Mouse (Mus musculus) MEL-GATA-1-ER (cell line): ENCODE data around the gene Col18a1.

ENCODE experiments used
- DNase-seq: peaks from one replicate; pipeline ENCODE4 v3.0.0-alpha.2; 2012; ENCODE audit warnings: low read depth; ENCODE audit errors: extremely low read depth

Col18a1 gene

GRCm38 (mm10) chr10:77074276-77074974 is 91.9 kb downstream of the Col18a1 start:
- DNase-seq: no peak

GRCm38 (mm10) chr10:77070072-77070471 is 96.3 kb downstream of the Col18a1 start:
- peak; percentile 56 for DNase-seq

DNA sequence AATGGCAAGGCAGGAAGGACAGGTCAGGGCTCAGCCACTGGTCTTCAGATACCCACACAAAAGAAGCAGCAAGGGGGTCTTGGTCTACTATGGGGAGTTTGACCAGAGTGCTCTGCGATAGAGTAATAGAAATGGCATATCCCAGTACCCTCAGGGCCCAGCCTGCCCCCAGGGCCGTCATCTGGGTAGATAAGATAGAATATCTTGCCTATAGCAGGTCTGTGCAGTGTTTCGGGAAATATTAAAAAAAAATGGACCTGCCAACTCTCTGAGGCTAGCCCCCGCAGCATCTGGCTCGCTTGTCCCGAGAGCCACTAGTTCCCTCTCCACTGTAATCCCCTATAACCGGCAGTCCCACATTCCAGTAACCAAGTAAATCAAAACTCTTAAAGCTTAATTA is 97.9 kb downstream of the Col18a1 start:
- no peak for DNase-seq

- DNase-seq: no peak
These were observed 101.7 kb downstream of the Col18a1 start for GRCm38 (mm10) chr10:77064659-77065058.

GRCm38 (mm10) chr10:77064239-77064638 is 102.1 kb downstream of the Col18a1 start:
- DNase-seq: peak; percentile 38

- DNase-seq: no peak
These were observed 103.8 kb downstream of the Col18a1 start for GRCm38 (mm10) chr10:77062393-77063010.

- no peak for DNase-seq
These were observed 104.9 kb downstream of the Col18a1 start for GRCm38 (mm10) chr10:77061426-77061825.

GRCm38 (mm10) chr10:77056768-77057167 is 109.6 kb downstream of the Col18a1 start:
- no peak for DNase-seq

GRCm38 (mm10) chr10:77048606-77049005 is 117.7 kb downstream of the Col18a1 start:
- DNase-seq: no peak

GRCm38 (mm10) chr10:77048196-77048595 is 118.2 kb downstream of the Col18a1 start:
- no peak for DNase-seq

DNA sequence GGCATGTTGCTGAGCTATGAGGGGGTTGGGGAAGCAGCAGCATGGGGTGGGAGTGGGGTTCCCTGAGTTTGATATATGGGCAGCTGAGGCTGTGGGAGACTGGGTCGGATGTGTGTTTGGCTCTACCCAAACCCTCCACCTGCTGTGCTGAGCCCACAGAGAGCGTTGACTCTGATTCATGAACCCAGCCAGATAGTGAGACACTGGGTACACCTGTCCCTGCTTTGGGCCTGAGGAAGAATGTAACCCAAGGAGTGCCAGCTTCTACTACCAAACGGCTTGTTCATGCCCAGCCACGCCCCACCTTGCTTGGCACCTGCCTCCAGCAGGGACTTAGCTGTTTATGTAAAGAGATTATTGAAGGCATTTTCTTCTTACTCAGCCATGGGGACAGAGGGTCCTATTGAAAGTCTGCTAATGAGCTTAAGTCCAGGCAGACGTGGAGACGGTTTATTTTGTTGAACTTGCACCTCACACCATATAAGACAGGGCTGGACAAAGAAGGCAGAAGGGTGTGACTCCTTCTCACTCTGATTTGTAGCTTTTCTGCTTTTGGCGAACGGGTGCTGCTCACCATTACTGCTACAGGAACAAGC is 127.7 kb downstream of the Col18a1 start:
- no peak for DNase-seq

- no peak for DNase-seq
These were observed 130.9 kb downstream of the Col18a1 start for GRCm38 (mm10) chr10:77035487-77035886.

DNA sequence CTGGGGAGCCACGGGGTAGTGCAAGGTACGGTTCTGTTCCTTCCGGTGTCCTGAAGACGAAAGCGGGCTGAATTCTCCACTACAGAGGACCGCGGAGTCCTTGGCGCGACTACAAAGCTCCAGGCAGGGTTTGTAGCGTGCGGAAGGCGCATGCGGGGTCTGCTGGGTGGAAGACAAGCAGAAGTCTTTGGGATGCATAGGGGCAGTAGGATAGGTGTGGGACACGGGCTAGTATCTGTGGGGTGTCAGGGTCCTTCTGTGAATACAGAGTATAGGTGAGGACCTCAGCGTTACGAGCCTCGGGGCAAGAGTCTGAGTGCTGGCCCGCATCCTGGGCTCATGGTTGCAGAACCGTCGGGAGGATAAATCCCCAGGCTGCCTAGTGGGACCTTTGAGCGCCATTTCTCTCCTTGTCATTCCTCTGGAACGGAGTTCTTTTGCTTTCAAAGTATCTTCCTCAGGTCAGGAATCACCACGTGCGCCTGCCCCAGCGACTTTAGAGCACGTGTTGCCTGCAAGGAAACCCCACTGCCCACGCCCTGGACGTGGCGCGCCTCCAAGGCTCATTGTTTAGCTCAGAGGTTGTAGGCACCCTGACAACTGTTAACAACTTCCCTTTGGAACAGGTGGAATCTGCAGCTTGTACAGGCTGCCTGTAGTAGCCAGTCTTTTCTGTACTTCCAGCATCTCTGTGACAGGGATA is 132.9 kb downstream of the Col18a1 start:
- DNase-seq: peak; percentile 39

GRCm38 (mm10) chr10:77032591-77033322 is 133.6 kb downstream of the Col18a1 start:
- peak; percentile 80 for DNase-seq

DNA sequence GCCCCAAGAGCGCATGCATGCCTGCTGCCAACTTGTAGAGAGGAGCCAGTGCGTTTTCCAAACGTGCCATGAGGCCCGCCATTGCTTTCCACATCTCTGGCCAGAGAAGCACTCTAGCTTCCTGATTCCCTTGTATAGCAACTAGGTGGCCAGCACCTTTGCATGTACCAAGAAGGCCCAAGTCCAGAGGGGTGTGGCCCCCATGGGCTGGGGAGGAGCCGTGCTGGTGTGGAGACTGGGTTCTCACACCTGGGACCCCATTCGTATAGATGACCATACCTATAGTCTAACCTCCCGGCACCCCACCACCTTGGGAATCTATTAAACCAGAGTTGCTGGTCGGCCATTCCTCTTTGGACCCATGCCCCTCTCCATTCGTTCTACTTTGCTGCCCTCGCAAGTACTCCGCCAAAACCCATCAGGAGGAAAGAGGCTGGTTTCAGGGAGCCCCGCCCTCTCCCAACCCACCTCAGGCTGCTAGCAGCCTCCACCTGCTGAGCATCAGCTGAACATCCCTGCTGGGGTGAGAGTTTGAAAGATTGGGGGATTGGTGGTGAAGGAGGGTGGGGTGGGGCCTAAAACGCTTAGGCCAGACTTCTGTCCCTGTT is 134.5 kb downstream of the Col18a1 start, which contains the start of gene Slc19a1:
Gene Slc19a1 (plus strand): TSS at position 474 of the 608 bp plus-strand sequence.
- no peak for DNase-seq

DNA sequence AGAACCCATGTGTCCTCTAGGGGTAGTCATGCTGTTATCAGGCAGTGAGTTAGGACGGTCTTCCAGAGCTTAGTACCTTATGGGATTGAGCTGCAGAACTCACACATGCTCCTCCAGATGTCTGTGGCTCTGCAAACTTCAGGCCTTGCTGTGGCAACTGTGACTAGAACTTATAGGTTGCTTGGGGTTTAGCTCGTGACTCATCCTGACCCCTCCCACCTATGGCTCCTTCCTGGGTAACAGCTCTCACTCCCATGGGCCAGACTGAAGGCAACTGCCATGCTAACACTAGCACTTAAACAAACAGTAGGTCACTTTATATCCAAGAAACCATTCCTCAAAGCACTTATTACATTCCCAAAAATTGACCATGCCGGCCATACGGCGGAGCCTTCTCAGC is 135.7 kb downstream of the Col18a1 start:
- no peak for DNase-seq

DNA sequence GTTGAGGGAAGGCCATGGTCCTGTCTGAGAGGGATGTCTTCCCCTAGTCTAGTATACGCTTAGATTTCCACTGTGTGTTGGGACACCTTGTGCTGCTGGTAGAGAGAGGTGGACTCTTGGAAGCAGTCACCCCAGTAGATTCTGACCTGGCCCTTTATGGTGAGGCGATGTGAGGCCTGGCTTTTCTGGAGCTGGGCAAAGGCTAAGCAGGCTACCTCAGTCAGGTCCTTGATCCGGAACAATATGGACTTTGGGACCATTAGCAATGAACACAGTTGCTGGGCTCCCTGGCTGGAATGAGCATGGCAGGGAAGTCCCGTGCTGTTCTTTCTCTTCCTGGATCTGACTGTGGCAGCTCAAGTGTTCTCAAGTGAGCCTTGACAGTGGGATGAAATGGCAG is 136.6 kb downstream of the Col18a1 start:
- no peak for DNase-seq

- no peak for DNase-seq
These were observed 137.5 kb downstream of the Col18a1 start for GRCm38 (mm10) chr10:77028782-77029296.

DNA sequence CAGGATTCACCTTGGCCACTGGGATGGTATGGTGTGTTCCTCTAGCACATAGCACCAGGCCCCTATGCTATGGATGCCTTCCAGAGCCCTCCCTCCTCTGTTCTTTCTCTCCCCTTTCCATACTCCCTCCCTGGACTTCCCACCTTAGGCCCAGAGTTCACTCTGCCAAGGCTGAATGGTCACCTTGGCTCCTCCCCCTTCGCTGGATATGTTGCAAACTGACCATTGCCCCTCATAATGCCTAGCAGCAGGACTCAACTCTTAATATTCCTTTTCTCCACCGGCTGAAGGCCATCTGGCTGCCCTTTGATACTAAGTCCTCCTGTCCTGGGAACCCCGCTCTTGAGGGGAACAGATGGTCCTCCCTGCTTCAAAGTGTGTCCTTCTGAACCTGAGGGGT is 139.4 kb downstream of the Col18a1 start:
- DNase-seq: no peak

DNA sequence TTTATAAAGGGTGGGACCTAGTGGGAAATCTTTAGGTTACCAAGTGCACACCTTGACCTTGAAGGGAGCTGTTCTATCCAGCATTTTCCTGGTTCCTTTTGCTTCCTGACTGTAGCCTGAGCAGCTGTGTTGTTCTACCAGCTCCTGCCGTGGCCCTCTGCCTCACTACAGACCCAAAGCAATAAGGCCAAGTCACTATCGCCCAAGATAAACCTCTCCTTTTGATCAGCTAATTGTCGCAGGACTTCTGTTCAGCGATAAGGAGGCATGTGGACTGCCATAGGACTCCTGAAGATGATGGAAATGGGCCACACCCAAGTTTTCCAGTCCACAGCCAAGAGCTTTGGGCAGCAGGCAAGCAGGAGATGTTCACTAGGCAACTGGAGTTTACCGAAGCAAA is 142.1 kb downstream of the Col18a1 start:
- DNase-seq: no peak
